Mouse (Mus musculus): ENCODE measurements around the gene Plekhg2.
A peak's percentile ranks its signal among the peaks of the same experiment; 100 is the strongest.

The Plekhg2 gene

DNA sequence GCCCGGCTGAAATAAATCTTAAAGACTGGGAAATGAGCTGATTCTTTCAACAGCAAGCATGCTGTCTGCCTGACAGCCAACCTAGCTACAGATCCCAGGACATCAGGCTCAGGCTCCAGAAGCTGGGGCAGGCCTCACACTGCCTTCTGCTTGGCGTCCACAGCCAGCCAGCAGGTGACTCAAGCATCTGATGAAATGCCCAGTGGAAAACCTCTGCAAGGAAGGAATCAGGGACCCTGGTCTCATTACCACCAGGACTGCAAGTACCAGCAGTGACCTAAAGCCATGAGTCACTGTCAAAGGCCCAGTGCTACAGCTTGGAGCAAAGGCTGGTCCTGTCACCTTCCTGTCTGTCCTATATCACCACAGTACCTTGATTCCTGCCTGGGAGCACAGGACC, 36.9 kb downstream of the Plekhg2 start:
- no peak for DNase-seq (ENCODE audit: low spot score in 2 of 2)

DNA sequence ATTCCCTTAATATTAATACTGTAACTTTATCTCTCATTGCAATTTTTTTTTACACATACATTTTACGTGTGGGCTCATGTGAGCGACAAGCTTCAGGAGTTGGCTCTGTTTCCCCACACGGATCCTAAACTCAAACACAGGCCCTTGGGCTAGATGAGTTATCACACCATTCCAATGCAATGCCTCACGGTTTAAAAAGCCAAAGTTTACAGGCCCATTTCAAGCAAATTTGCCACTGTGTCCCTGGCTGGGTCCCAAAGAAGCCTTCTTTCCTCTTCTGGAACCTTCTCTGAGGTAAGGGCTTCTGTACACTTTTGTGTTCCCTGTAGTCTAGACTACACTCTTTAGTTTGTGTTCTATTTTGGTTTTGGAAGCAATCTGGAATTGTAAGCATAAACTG, 37.9 kb downstream of the Plekhg2 start:
- no peak for DNase-seq (ENCODE audit: low spot score in 2 of 2)

DNA sequence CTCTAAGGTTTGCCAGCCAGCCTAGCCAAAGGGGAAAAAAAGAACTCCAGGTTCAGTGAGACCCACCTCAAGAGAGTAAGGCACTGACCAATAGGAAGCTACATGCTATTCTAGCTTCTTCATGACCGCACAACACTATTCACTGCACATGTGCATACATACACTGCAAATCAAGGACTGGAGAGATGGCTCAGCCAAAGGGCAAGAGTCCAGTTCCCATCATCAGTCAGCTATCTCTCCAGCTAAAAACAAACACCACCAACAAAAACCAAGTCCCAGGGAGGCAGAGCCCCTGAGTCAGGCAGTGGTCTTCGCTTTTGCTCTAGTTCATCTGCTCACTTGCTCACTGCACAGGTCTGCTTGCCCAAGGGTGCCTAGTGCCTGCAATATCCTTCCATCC, 44.1 kb downstream of the Plekhg2 start:
- DNase-seq (ENCODE audit: low spot score in 2 of 2), result no peak

DNA sequence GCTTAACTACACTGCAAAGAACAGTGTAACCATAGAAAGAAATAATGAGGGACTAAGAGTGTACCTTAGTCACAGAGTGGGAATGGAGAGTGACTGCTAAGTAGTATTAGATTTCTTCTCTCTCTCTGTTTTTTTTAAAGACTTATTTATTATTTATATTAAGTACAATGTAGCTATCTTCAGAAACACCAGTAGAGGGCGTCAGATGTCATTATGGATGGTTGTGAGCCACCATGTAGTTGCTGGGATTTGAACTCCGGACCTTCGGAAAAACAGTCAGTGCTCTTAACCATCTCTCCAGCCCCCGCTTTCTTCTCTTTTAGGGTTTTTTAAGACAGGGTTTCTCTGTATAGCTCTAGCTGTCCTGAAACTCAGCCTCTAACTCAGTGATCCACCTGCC, 45.9 kb downstream of the Plekhg2 start:
- DNase-seq (ENCODE audit: low spot score in 2 of 2), result no peak

DNA sequence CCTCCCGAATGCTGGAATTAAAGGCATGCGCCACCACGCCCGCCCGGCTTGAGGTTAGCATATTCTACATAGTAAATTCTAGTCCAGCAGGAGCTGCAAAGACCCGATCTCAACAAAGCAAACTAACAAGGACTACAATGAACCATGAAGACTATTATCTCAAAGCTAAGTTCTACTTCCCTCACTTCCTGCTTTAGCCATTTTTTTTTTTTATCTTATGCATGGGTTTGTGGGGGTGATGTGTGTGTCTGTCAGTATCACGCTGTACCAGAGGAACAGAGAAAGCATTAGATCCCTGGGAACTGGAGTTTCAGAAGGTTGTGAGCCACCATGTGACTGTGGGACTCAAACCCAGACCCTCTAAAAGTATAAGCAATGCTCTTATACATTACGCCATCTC, 47.1 kb downstream of the Plekhg2 start:
- no peak for DNase-seq (ENCODE audit: low spot score in 2 of 2)

DNA sequence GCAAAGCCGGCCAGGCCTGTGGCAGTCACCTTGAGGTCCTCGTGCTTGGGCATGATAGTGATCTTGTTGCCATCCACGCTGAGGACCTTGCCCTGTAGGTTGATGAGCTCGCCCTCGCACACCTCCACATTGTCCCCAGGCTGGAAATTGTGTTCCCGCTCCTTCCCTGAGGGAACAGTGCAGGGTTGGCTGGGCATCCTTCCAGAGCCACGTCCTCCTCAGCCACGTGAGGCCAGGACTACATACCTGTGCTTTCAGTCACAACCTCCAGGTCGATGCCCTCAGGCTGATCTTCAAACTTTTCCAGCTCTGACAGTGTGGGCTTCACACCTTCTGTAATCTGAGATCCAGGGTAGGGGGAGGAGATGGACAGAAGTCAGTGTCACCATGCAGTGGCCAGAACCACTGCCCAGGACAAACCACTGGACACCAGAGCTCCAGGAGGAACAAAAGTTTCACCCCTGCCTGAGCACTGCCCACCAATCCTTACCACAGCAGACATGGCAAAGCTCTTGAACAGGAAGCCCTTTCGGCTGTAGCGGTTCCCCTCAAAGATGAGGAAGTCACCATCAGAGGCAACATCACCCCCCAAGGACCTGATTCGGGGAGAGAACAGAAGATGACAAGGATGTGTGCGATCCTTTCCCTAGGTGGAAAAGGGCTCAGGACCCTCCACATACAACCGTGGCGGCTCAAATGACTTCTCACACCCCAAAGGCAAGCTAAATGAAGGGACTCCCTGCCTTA, 50.3 kb downstream of the Plekhg2 start:
- no peak for DNase-seq (ENCODE audit: low spot score in 2 of 2)

DNA sequence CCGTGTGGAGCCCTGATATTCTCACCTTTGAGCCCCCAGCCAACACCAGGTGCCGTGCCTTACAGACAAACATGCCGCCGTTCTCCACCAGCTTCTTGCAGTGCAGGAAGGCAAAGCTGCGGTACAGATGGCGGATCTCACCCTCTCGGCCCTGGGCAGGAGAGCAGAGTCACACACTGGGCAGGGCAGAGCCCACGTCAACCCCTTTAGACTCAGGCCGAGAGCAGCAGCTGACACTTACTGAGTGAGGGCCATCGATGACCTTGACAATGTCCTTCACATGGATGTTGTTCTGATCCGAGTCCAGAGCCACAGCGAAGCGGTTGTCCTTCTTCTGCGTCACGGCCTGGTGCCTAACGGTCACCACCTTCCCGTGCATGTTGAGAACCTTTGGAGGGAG, 53.7 kb downstream of the Plekhg2 start:
- DNase-seq (ENCODE audit: low spot score in 2 of 2), result no peak

DNA sequence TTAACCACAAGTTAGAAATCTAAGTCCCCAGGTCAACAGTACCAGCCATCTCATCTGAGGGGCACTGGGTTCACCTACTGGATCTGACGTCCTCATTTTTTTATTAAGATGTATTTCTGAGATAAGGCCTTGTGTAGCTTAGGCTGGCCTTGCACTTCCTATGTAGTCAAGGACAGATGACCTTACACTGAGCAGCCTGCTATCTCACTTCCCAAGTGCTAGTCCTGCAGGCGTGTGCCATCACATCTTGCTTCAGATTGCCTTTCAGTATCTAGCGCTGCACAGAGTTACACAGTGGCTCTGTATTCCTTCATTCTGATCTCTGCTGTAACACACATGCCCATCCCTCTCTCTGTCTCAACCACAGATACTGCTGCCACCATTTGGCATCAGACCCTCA, 54.4 kb downstream of the Plekhg2 start:
- DNase-seq (ENCODE audit: low spot score in 2 of 2), result no peak

DNA sequence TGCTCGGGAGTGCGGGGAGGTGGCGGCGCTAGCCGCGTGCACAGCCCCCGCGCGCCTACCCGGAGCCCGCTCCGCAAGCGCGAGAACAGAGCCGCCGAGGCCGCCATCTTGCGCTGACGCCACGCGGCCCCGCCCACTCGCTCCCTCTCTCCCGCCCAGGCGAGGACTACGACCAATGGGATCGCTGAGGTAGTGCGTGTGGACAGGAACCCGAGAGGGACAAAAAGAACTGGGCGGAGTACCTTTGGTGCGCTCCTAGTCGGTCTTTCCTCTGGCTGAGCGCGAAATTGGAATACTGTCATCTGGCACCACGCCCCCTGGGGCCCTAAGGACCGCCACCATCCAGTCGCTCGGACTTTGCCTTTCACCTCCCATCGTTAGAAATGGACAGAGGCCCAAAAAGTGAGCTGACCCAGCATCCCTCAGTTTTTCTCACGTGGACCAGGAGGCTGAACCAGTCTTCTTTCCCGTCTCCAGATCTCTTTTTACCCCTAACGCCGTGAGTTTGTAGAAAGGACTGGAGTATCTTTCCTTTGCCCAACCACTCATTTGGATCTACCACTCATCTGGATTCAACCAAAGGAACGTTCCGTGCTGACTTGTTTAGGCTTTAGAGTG, 60.4 kb downstream of the Plekhg2 start, which contains the start of gene Timm50:
Gene Timm50, minus strand, starts transcription at position 147 of the 618 bp plus-strand sequence.
- DNase-seq (ENCODE audit: low spot score in 2 of 2), result peak; percentile 89 to 92

DNA sequence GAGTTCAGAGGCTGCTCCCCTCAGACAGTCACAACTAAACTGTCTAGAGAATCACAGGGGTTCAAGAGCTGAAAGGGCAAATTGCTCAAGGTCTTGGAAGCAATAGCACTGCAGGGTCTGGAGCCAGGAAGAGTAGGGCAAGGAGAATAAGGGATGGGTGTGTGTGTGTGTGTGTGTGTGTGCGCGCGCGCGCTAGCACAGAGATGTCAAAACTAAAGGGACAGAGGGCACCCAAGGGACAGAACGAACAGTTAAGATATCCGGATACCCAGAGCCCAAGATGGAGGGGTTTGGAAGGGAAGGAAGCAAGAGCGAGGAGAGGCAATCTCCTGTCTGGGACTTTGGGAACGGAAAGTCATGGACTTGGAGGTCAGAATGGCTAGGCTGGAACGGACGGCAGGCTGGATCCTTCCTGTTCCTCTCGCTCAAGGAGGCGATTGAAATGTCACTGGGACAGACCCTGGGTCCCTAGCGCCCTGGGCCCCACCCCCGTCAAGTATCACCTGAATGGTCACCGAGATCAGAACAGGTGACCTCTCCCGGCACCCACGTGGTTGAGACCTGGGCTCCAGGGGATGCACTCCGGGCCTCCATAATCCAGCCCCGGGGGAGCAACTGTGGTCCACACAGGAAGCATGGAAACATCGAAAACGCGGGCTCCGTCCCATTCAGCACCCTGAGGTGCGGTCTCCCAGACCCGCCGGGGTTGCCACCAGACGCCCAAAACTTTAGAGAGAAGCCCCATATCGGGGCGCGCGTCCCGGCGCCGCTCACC, 61.1 kb downstream of the Plekhg2 start:
- no peak for DNase-seq (ENCODE audit: low spot score in 2 of 2)

DNA sequence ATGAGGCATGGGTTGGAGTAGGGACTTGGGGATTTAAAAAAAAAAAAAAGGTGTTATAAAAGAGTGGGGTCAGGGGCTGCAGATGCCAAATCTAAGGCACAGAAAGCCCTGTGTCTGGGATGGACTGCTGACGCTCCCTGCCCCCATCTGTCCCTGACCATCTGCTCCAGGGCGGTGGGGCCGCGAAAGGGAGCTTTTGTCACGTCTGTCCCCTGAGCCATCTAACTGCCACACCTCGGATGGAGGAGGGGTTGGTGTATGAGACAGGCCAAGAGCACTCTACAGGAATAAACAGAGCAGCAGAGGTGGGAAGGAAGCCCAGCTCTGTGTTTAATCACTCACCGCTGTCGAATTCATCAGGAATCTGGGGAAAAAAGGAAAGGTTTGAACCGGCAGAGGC, 62.7 kb downstream of the Plekhg2 start:
- DNase-seq (ENCODE audit: low spot score in 2 of 2), result no peak

Measured in natural killer cell, adult 2 months (primary cell).